Mouse (Mus musculus) lung, postnatal 0 days (tissue): ENCODE measurements at regions not wholly inside any gene's neighbourhood (a gene's known extent, or its start where the extent isn't known, plus 50 kb on each side); places are given as distances from the start of the nearest gene placed in this dataset.

Experiments
- CTCF ChIP-seq: IDR thresholded peaks from 2 replicates; pipeline ENCODE4 v1.5.1; 2016; ENCODE audit warnings: antibody characterized with exemption, mild to moderate bottlenecking
- EP300 ChIP-seq: IDR thresholded peaks from 2 replicates; pipeline ENCODE4 v1.6.1; 2016; ENCODE audit warnings: antibody characterized with exemption, mild to moderate bottlenecking, control low read depth

DNA sequence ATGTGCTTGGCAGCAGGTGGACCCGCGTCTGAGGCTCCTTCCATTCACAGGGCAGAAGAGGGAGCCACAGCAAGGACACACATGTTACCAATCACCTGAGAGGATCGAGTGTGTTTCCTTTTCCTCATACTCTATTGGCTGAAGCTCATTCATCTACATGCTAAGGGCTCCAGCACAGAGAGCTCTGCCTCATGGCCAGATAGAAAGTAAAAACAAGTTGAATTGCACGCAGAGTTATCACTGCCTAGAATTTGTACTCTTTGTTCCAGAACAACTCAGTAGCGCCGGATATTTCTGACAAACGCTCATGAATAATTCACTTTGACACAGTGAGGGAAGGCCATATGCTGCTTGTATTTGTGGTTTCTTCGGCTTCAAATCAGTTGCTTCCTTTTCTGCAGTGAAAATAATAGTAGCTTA, 199.9 kb upstream of the Dlgap1 start:
- TF ChIP-seq CTCF (no peak), EP300 (no peak)
